Mouse (Mus musculus): ENCODE data around the gene Col25a1. TPM values are rescaled to one million over a fixed set of nuclear protein-coding genes. Genes with fewer than 3 reads are reported as not detected.

Col25a1 gene
- total RNA-seq, 2 experiments from 2014 or later, result 1.2 to 1.3 TPM

- intact Hi-C loops (cut with DNase I), result no loop called here
- DNase-seq, result no peak
Observed at GRCm38 (mm10) chr3:130368352-130368751, 237.1 kb downstream of the Col25a1 start.

GRCm38 (mm10) chr3:130369113-130369512, 237.8 kb downstream of the Col25a1 start:
- intact Hi-C loops (cut with DNase I), result no loop called here

DNA sequence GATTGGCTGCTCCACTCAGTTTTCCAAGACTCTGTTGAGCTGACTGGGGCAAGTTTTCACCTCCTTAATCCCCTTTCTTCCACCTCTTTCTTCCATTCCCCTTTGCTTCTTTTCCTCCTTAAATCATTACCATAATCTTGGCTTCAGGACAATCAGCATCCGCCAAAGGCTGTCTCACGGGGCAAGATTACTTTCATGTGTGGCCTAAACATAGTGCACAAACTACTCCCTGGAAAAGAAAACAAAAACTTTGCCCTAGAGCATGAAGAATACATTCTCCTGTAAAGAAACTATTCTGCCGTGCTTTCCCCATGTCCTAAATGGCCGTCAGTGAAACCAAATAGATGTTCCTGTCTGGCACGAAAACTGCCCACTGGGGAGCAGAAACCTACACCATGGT, 238.9 kb downstream of the Col25a1 start:
- intact Hi-C loops (cut with DNase I), result no loop called here
- no peak for DNase-seq

More at GRCm38 (mm10) chr3:130369113-130369512, 237.8 kb downstream of the Col25a1 start:
- DNase-seq, result no peak

DNA sequence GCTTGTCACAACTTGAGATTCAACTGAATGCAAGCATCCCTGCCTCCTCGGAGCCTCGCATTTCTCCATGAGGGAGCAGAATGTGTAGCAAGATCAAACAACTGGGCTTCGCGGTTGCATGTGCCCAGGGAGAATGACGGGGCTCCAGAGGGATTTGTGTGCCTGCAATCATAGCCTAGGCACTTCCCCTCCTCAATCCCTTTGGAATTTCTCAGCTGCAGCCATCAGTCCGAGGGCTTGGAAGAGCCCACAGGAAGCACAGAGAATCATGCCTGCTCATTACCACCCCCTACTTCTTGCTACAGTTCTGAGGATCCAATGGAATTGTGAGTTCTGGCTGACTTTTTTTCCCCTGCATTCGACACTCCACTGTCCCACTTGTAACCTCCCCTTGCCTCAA, 241.8 kb downstream of the Col25a1 start:
- intact Hi-C loops (cut with DNase I), result no loop called here
- DNase-seq, result no peak

GRCm38 (mm10) chr3:130374620-130375341, 243.5 kb downstream of the Col25a1 start:
- no peak for DNase-seq
- intact Hi-C loops (cut with DNase I), result no loop called here

DNA sequence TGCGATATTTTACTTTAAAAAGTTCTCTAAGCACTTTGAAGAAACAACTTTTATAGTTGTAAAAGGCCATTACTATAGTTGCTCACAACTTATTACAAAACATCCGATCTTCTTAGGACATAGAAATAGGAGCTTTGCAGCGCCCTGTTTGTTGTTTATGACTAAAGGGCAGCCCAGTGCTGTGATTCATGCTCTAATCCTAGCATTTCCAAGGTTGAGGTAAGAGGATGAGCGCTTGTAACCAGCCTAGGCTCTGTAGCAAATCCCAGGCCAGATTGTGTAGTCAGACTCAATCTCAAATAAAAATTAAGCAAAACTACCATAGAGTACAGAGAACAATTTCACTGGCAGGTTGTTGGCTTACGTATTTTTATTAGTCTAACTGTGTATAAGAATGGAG, 246.5 kb downstream of the Col25a1 start:
- intact Hi-C loops (cut with DNase I), result no loop called here
- DNase-seq, result no peak

- intact Hi-C loops (cut with DNase I), result no loop called here
- no peak for DNase-seq
Observed at GRCm38 (mm10) chr3:130378626-130379025, 247.3 kb downstream of the Col25a1 start.

GRCm38 (mm10) chr3:130380299-130380845, 249.1 kb downstream of the Col25a1 start:
- intact Hi-C loops (cut with DNase I), result no loop called here
- no peak for DNase-seq

DNA sequence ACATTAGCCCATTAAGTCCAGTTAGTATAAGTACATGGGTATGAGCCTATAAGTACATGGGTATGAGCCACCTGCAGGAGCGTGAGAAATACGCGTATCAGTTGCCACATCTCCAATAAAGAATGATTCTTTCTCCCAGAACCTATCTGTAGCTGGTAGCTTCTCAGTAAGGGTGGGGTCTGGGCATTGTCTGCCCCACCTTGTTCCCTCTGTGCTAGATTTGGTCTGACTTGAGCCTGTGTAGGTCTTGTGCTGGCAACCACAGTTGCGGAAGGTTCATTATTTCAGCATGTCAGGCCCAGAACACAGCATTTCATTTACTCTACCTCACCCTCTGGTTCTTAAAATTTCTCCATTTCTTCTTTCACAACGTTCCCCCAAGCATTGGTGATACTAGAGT, 250.4 kb downstream of the Col25a1 start:
- no peak for DNase-seq
- intact Hi-C loops (cut with DNase I), result no loop called here

DNA sequence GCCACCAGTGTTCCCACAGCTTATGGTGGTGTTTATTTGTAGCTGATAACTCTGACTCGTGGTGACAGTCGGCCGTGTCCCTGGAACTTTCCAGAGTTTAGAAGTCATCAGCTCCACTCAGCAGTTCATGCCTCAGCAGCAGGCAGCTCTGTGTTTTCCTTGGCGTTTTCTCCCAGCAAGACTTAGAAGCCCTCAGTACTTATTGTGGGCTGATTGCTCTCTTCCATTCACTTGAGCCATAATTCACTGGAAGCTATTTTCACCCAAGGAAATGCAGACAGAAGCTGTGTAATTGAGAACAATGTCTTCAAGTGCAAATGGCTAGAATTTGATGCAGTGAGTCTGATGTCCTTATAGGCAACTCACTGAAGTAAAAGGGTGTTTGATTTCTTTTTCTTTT, 254.6 kb downstream of the Col25a1 start:
- DNase-seq, result no peak
- intact Hi-C loops (cut with DNase I), result no loop called here

DNA sequence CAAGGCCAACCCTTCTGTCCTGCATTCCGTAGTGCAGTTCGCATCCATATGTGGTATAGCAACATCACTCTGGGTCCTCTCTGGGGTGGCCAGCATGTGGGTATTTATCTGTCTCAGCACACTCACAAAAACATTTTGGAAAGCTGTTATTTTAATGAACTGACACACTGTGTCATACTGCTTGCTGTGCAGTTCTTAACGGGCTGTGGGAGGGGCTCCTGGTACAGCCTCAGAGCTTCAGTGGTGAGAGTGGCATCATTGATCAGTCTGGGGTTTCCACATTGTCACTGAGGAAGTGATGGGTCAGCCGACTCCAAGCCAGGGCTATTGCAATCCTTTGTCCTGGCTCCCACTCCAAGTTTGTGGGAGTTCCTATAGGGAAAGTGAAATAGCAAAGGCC, 255.9 kb downstream of the Col25a1 start:
- DNase-seq, result no peak
- intact Hi-C loops (cut with DNase I), result no loop called here

GRCm38 (mm10) chr3:130389261-130389975, 258.1 kb downstream of the Col25a1 start:
- DNase-seq, result no peak
- intact Hi-C loops (cut with DNase I), result no loop called here

DNA sequence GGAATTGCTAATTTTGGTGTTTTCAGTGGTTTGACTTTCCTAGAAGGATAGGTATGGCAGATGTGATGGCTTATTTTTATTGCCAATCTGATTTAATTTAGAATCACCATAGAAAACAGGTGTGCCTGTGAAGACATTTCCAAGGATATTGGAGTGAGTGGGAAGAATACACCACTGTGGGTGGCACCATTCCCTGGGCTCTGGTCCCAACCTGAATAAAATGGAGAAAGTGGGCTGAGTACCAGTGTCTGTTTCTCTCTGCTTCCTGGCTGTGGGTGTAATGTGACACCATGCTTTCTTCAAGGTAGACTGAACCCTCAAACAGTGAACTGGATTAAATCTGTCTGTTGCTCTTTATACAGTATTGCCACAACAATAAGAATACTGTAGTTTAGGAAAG, 265.3 kb downstream of the Col25a1 start:
- intact Hi-C loops (cut with DNase I), result no loop called here
- DNase-seq, result no peak

GRCm38 (mm10) chr3:130400716-130401559, 269.6 kb downstream of the Col25a1 start:
- peak; percentile 10 to 18 for DNase-seq
- intact Hi-C loops (cut with DNase I), result loop anchor here (5.0 kb wide), 2 partner anchors 76 to 219 kb away; no protein-coding TSS in a partner anchor

DNA sequence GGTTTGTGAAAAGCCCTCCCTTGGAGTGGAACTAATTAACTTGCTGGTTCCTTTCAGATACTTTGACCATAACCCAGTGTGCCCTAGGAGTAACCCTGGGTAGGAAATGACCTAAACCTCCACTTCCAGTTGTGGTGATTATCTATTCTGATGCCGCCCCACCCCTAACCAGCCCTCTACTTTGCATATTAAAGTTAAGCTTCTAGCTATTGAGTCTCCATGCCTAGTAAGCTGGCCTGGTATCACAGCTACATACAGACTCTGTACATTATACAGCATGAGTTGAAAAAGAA, 270.2 kb downstream of the Col25a1 start:
- intact Hi-C loops (cut with DNase I), result loop anchor here (5.0 kb wide), 2 partner anchors 76 to 219 kb away; no protein-coding TSS in a partner anchor

DNA sequence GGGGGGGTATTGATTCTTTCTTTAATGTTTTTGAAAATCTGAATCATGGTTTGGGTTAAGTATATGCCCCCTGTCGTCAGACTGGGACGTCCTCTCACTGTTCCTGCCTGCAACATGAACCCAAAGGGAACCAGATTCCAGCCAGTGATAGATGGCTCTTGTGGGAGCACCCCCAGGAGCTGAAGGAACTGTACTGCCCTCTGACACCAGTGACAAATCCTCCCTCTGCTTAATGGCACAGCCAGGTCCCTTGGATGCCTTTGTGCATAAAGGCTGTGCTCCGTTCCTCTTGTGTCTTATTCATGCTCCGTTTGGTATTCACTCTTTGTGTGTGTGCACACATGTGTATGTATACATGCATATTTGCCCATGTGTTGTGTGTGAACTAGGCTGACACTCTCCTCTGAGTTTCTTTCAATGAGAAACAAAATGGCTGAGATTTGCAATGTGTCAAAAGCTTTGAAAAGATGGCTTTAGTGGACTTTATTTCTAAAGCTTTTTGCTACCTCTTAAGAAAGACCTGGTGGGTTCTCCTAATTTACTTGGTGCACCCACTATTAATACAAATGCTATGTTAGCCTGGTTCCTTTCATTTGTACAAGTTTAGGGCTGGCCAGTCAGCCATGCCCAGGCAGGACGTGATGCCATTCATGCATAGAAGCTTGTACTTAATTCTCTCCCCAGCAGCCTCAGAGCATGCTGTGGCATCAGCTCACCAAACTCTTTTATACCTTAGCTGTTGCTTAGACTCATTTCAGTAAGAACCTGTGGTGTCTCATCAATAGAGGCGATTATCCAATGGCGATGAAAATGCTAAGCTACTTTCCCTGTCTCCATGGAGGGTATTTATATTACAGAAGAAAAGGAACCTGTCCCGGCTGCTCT, 273.5 kb downstream of the Col25a1 start:
- intact Hi-C loops (cut with DNase I), result loop anchor here (5.0 kb wide), 2 partner anchors 73 to 222 kb away; no protein-coding TSS in a partner anchor
- DNase-seq, result no peak

More for the DNA sequence above, 270.2 kb downstream of the Col25a1 start:
- DNase-seq, result no peak

GRCm38 (mm10) chr3:130407201-130407600, 275.9 kb downstream of the Col25a1 start:
- no peak for DNase-seq
- intact Hi-C loops (cut with DNase I), result no loop called here

GRCm38 (mm10) chr3:130413239-130413638, 281.9 kb downstream of the Col25a1 start:
- intact Hi-C loops (cut with DNase I), result no loop called here
- DNase-seq, result no peak

GRCm38 (mm10) chr3:130418951-130419350, 287.6 kb downstream of the Col25a1 start:
- no peak for DNase-seq
- intact Hi-C loops (cut with DNase I), result no loop called here

DNA sequence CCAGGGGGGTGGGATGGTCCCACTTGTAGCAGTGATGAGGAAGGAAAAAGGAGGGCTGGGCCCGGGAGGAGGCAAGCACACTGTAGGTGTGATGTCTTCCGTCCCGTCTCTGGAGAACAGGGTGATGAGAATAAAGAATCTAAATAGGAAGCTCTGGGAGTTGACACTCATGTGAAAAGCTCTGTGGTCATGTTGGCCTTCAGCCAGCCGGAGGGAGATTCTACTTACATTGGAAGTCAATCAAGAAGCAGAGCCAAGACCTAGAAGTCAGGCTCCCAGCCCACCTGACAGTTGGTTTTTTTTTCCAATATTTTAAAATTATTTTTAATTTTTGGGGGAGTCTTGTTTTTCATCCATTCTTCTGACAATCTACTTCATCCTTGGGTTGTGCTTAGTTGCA, 297.5 kb downstream of the Col25a1 start:
- peak; percentile 8 to 10 for DNase-seq
- intact Hi-C loops (cut with DNase I), result no loop called here
